Mouse (Mus musculus) ES-CJ7 (cell line): ENCODE data around the gene Tesc.
A peak's percentile ranks its signal among the peaks of the same experiment; 100 is the strongest.

Experiments
- DNase-seq: peaks from one replicate; pipeline ENCODE4 v3.0.0; 2011; ENCODE audit warnings: low read depth, low spot score

Tesc gene

GRCm38 (mm10) chr5:118076721-118077592 lies 49.4 kb downstream of the Tesc start:
- no peak for DNase-seq

DNA sequence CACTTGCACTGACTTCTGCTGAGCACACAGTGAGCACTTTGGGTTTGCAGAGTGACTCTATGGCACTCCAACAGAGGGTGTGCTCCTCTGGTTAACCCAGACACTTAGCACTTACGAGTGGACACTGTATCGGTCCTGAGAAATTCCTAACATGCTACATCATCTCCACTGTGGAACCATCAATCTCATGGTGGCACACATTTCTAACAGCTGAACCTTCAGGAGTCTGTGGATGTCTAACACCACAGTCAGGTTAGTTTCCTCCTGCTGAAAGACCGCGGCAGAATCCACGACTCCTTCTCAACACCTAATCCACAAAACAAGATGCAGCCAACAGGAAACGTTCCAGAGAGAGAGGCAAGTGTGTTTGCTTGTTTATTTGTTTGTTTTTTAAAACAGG lies 51.0 kb downstream of the Tesc start:
- DNase-seq: no peak

- DNase-seq: no peak
Measured at GRCm38 (mm10) chr5:118079354-118079753, 51.8 kb downstream of the Tesc start.

DNA sequence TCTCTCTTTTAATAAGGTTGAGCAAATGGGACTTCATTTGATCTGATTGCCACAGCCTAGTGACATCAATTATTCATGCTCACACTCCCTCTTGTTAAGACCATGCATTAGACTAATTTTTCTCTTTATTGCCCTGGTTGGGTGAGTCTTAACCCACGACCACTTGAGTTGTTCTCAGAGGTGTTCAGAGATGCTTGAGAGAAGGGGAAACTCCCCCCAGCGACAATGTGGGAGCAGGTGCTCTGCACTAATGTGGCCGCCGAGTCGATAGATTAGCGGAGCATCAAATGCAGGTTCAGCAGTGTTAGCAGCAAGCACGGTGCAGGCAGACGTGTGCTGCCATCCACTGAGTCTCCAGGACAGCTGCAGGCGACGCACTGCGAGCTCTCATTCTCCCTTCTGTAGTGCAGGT lies 52.3 kb downstream of the Tesc start:
- no peak for DNase-seq

- no peak for DNase-seq
Measured at GRCm38 (mm10) chr5:118081374-118081949, 53.9 kb downstream of the Tesc start.

DNA sequence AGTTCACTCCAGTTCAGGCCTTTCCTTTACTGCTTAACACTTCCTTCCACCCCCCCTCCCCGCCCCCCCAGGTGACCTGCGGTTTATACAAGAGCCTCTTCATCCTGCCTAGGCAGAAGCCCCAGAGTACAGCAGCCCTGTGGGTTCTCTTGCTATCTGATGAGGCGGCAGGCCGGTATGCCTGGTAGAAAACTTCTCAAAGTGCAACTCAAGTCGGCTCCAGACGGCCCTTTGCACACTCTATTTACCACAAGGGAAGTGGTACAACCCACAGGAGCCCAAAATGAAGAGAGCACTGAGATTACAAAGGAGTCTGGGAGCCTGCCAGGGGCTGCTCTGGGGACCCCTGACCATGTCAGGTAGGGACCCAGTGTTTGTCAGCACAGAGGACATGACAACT lies 54.5 kb downstream of the Tesc start:
- DNase-seq: no peak

GRCm38 (mm10) chr5:118083060-118083638 lies 55.6 kb downstream of the Tesc start:
- DNase-seq: no peak

- no peak for DNase-seq
Measured at GRCm38 (mm10) chr5:118084171-118084727, 56.7 kb downstream of the Tesc start.

DNA sequence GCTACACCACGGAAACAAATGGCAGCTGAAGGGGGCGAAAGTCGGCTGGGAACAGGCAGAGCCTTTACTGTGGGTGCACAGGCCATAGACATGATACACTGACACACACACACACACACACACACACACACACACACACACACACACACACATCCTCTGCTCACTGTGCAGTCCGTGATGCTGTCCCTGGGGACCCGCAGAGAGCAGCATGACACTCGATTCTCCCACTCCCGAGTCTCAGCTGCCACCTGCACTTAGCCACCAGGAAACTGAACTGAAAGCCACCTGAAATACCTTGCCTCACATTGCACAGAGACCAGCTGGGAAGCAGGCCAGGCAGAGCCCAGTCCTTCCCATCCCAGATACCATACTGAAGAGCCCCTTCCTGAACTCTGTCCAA lies 57.8 kb downstream of the Tesc start:
- DNase-seq: no peak

DNA sequence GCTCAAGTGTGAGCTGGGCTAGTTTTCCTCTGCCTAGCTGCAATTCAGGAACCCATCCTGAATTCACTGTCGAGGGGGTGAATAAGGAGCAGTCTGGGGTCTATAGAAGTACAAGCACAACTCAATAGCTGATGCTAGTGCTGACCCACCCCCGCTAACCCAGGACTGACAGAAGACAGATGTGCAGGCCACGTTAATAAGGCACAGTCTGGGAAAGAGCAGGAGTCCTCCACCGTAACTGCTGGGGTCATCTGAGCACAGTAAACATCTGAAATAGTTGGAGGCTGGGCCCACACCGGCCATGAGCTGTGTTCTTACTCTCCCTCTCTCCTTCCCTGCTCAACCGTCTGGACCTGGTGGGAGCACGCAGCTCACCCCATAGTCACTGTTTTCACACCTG lies 59.4 kb downstream of the Tesc start:
- DNase-seq: no peak

DNA sequence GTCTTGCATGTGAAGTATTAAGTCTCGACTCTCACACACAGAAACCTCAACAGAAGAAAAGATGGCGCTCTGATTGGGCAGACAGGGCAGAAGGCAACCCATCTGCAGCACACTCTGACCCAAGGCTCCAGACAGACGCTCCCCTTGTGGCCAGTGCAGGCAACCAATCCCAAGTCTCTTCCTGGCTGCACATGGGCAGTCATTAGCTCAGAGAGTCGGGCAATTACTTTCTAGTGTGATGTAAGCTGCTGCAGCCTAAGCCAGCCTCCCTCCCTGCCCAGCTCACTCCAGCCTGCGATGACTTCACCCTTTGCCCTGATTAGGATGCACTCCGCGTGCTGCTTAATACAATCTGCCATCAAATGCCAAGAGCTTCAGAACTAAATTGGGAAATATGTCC lies 61.6 kb downstream of the Tesc start:
- peak; percentile 14 for DNase-seq

DNA sequence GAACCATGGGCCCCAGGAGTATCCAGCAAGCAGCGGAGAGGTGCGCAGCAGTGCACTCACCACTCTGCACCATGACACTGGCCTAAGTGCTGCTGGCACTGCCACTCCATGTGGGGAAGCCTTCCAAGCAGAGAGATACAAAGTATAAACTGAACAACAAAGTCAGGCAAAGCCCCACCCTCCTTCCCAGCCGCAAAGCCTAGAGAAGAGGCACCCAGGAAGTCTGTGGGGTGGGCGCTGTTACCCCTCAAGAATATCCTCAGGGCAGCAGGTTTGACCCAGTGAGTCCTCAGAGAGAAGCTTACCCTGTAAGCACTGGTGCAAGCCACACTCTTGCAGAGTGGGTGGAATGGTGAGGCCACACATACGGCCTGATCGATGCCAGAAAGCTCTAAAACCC lies 62.6 kb downstream of the Tesc start:
- DNase-seq: no peak

DNA sequence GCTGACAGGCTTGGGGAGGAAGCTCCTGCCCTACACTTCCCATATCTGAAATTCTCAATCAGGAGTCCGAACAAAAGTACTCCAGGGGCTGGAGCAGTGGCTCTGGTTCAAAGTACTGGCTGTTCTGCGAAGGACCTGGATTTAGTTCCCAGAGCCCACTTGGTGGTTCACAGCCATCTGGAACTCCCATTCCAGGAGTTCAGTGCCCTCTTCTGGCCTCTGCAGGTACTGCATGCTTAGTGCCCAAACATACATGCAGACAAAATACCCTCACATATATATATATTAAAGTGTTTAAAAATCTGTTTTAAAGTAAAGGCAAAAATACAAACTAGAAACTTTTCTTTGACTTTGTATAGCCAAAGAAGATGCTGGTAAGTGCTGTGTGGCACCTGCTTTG lies 63.3 kb downstream of the Tesc start:
- DNase-seq: peak; percentile 71

DNA sequence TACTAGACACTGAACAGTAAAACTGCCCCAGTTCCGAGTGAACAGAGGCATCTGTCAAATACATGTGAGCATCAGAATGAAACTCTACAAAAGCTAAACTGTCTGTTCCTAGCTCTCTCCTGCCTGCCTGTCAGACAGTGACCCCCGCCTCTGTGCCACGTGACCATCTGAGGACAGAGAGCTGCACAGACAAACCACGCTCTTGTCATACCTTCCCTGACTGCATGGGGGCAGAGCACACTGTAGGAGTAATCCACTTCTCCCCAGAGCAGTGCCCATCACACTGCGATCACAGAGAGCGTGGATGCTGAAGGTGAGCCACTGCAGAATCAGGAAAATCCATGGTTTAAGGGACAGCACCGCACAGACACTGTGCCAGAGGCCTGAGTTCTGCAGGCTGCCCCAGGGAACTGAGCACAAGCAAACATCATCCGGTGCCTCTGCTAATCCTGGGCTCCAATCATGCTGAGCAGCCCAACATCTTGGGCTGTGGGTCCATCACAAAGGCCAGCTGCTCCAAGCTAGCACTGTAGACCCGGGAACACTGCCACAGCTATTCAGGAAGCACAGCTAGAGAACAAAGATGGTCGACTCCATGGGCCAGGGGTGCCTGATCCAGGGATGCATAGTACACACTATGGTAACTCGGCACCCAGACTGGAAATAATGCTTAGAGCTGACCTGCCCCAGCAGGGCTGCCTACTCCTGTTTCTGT lies 65.9 kb downstream of the Tesc start:
- DNase-seq: peak; percentile 56

GRCm38 (mm10) chr5:118095433-118095832 lies 67.9 kb downstream of the Tesc start:
- no peak for DNase-seq

DNA sequence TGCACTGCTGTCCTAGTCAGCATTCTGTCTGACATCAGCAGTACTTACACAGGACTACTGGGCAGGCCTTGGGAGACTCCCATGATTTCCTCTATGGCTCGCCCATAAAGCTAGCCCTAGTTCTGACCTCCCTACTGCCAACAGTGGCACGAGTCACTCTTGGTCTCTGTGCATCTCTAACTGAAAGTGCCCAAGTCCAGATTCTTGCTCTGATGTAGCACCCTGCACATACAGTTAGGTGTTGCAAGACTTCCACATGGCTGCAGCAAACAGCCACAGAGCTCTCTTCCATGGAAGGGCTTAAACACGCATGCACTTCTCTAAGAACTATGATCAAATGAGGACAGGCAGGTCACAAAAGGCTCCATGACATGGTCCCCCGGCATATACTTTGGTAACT lies 68.3 kb downstream of the Tesc start:
- DNase-seq: no peak

GRCm38 (mm10) chr5:118096317-118096716 lies 68.8 kb downstream of the Tesc start:
- DNase-seq: no peak

GRCm38 (mm10) chr5:118099069-118099869 lies 71.7 kb downstream of the Tesc start:
- DNase-seq: no peak

DNA sequence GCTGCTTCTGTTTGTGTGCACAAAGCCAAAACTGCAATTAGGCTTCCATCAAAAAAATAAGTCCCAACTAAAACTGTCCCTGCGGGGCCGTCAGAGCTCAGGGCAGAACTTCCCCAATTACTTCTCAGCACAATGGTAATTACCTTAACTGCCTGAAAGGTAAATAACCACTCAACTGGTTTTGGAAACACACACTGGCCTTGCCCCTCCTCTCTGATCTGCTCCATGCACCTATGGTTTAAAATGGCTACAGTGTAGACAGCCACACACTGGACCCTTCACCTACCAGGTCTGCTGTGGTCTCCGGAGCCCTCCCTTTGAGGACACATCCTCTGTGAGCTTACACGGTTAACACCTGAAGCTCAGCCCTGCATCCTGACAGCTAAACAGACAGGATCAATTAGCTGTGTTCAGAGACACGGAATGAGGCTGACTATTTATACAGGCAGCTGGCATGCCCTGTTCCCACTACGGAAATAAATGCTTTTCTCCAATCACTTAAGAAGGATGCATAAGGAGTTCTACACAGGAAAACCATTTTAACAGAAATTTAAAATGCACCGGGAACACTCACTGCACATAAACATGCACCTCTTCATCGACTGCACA lies 72.4 kb downstream of the Tesc start:
- DNase-seq: no peak

DNA sequence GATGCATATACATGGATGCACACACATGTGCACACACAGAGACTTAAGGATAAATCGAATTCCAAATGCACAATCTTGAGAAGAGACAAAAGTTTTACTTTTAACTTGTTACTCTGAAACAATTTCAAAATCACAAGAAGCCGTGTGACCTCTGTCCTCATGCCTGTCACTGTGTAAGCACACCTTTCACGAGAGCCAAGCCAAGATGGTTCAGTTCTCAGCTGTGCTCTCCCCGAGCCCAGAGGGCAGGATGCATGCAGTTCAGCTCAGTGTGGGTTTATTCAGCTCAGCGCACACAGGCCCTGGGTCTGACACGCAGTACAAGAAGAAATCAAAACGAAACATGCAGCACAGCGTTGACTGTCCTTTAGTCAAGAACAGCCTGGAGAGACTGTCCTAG lies 78.0 kb downstream of the Tesc start:
- no peak for DNase-seq

GRCm38 (mm10) chr5:118106667-118107066 lies 79.1 kb downstream of the Tesc start:
- DNase-seq: no peak
